27 mouse cellular contexts compared by ENCODE assay signal in genomic region chr3:8017489-8017888, GRCm38 (mm10).
DNase-seq lines count a peak whose midpoint lies in the region; ATAC-seq and TF ChIP-seq lines count a peak whose summit lies in the region.
"Had no signal": no experiment of that assay in that cellular context is flagged by ENCODE, and none has a peak within 500 bp of the region (broad histone marks: within the 10 kb centered on the region; RNA-seq: fewer than 3 reads in every experiment).

No protein-coding gene starts in this region.

- no peaks in the 10 kb centered on the region for H3K27me3 ChIP-seq in hindbrain, embryonic 11.5 days (ENCODE audit: control insufficient read depth, insufficient read depth, low read length)
- no peaks in the 10 kb centered on the region for H3K27me3 ChIP-seq in hindbrain, embryonic 14.5 days (ENCODE audit: control insufficient read depth, insufficient read depth, low read length)
- no peaks in the 10 kb centered on the region for H3K27me3 ChIP-seq in midbrain, embryonic 11.5 days (ENCODE audit: control insufficient read depth, insufficient read depth, low read length)
- no peaks in the 10 kb centered on the region for H3K27me3 ChIP-seq in midbrain, postnatal 0 days (ENCODE audit: insufficient read depth, low read length)
- no peaks in the 10 kb centered on the region for H3K27me3 ChIP-seq in hindbrain, embryonic 13.5 days
- H3K27me3 ChIP-seq in midbrain, embryonic 15.5 days (replicated peaks), result no peaks in the 10 kb centered on the region
- H3K27me3 ChIP-seq: CH12.LX; embryonic facial prominence, embryonic 13.5 days; forebrain, embryonic 12.5 days; forebrain, embryonic 15.5 days; heart, embryonic 13.5 days; Patski had no signal

- TF ChIP-seq CTCF in midbrain, postnatal 0 days (IDR thresholded peaks at IDR 0.05), result no peak
- TF ChIP-seq CTCF in layer of hippocampus, adult 2 months (conservative IDR thresholded peaks at IDR 0.05), result no peak

- H3K4me3 ChIP-seq in hindbrain, embryonic 11.5 days (ENCODE audit: low read depth, low read length), result no peak overlapping the region
- H3K4me3 ChIP-seq in hindbrain, embryonic 14.5 days (replicated peaks; ENCODE audit: low read length), result no peak overlapping the region
- no peak overlapping the region for H3K4me3 ChIP-seq in midbrain, embryonic 11.5 days (ENCODE audit: low read depth, low read length)
- no peak overlapping the region for H3K4me3 ChIP-seq in midbrain, postnatal 0 days (ENCODE audit: low read depth, low read length)
- H3K4me3 ChIP-seq in hindbrain, embryonic 13.5 days, result no peak overlapping the region
- no peak overlapping the region for H3K4me3 ChIP-seq in midbrain, embryonic 15.5 days
- H3K4me3 ChIP-seq in layer of hippocampus, adult 2 months, result no peak overlapping the region
- H3K4me3 ChIP-seq: embryonic facial prominence, embryonic 10.5 days; embryonic facial prominence, embryonic 13.5 days; erythroblast, embryonic 14.5 days; forebrain, embryonic 12.5 days; forebrain, embryonic 15.5 days; heart, embryonic 10.5 days; heart, embryonic 13.5 days had no signal

- no peaks in the 10 kb centered on the region for H3K36me3 ChIP-seq in hindbrain, embryonic 11.5 days (ENCODE audit: control insufficient read depth, insufficient read depth, low read length)
- no peaks in the 10 kb centered on the region for H3K36me3 ChIP-seq in hindbrain, embryonic 14.5 days (replicated peaks; ENCODE audit: control insufficient read depth, insufficient read depth)
- H3K36me3 ChIP-seq in midbrain, embryonic 11.5 days (ENCODE audit: control insufficient read depth, insufficient read depth, low read length), result no peaks in the 10 kb centered on the region
- no peaks in the 10 kb centered on the region for H3K36me3 ChIP-seq in midbrain, postnatal 0 days (ENCODE audit: insufficient read depth, low read length)
- no peaks in the 10 kb centered on the region for H3K36me3 ChIP-seq in hindbrain, embryonic 13.5 days
- H3K36me3 ChIP-seq in midbrain, embryonic 15.5 days (replicated peaks), result no peaks in the 10 kb centered on the region
- H3K36me3 ChIP-seq: embryonic facial prominence, embryonic 10.5 days; forebrain, embryonic 12.5 days; forebrain, embryonic 15.5 days; heart, embryonic 10.5 days; heart, embryonic 13.5 days had no signal

- 81% methylated on average over 3 of the region's 3 CpGs for WGBS in hindbrain, embryonic 11.5 days
- 82% methylated on average over 3 of the region's 3 CpGs for WGBS in hindbrain, embryonic 14.5 days
- 81% methylated on average over 3 of the region's 3 CpGs for WGBS in midbrain, embryonic 11.5 days
- 80% methylated on average over 3 of the region's 3 CpGs for WGBS in midbrain, postnatal 0 days
- WGBS in hindbrain, embryonic 13.5 days, result 82% methylated on average over 3 of the region's 3 CpGs
- 78% methylated on average over 3 of the region's 3 CpGs for WGBS in midbrain, embryonic 15.5 days

- no peak for DNase-seq in hindbrain, embryonic 11.5 days (ENCODE audit: low spot score)
- no peak for DNase-seq in hindbrain, embryonic 14.5 days (ENCODE audit: low spot score)
- DNase-seq in midbrain, embryonic 11.5 days (ENCODE audit: low spot score, missing footprints), result no peak
- DNase-seq in midbrain, postnatal 0 days (ENCODE audit: low spot score), result no peak
- DNase-seq in layer of hippocampus, adult 2 months (ENCODE audit: low spot score in 2 of 2), result no peak
- no peak for DNase-seq in liver
- DNase-seq: adrenal gland, postnatal 10 days; adrenal gland, postnatal 36 days; B cell, adult 2 months; cerebellum, adult 11 months; cerebellum, adult 2 months; cerebellum, postnatal 36 days; gastrocnemius, postnatal 25 days; heart, adult 18-20 months; heart, postnatal 14 days; heart, postnatal 4 days had no signal

- H3K9ac ChIP-seq in hindbrain, embryonic 11.5 days (ENCODE audit: low read depth, low read length), result no peak overlapping the region
- H3K9ac ChIP-seq in hindbrain, embryonic 14.5 days, result no peak overlapping the region
- no peak overlapping the region for H3K9ac ChIP-seq in midbrain, embryonic 11.5 days (ENCODE audit: low read length)
- no peak overlapping the region for H3K9ac ChIP-seq in midbrain, postnatal 0 days (replicated peaks; ENCODE audit: low read length, poor library complexity, severe bottlenecking)
- H3K9ac ChIP-seq in hindbrain, embryonic 13.5 days, result no peak overlapping the region
- no peak overlapping the region for H3K9ac ChIP-seq in midbrain, embryonic 15.5 days
- H3K9ac ChIP-seq: embryonic facial prominence, embryonic 13.5 days; forebrain, embryonic 12.5 days; forebrain, embryonic 15.5 days; heart, embryonic 13.5 days had no signal

- no peaks in the 10 kb centered on the region for H3K4me1 ChIP-seq in hindbrain, embryonic 11.5 days (replicated peaks; ENCODE audit: control insufficient read depth, insufficient read depth, low read length)
- H3K4me1 ChIP-seq in hindbrain, embryonic 14.5 days (replicated peaks; ENCODE audit: control insufficient read depth, insufficient read depth, low read length), result 0 out of 2 replicates have a peak, but pooled peaks cover 5% of the 10 kb centered on the region
- H3K4me1 ChIP-seq in midbrain, embryonic 11.5 days (ENCODE audit: control insufficient read depth, insufficient read depth, low read length), result no peaks in the 10 kb centered on the region
- peaks cover 2% of the 10 kb centered on the region; the same call in 1 of the 2 replicates for H3K4me1 ChIP-seq in midbrain, postnatal 0 days (ENCODE audit: insufficient read depth, low read length)
- peaks cover 7% of the 10 kb centered on the region for H3K4me1 ChIP-seq in hindbrain, embryonic 13.5 days (replicated peaks)
- H3K4me1 ChIP-seq in midbrain, embryonic 15.5 days, result peaks cover 7% of the 10 kb centered on the region; the same call in 1 of the 2 replicates
- H3K4me1 ChIP-seq: embryonic facial prominence, embryonic 10.5 days; embryonic facial prominence, embryonic 13.5 days; forebrain, embryonic 15.5 days; heart, embryonic 10.5 days; heart, embryonic 13.5 days had no signal

- H3K9me3 ChIP-seq in hindbrain, embryonic 11.5 days (ENCODE audit: control insufficient read depth, low read length), result no peaks in the 10 kb centered on the region
- no peaks in the 10 kb centered on the region for H3K9me3 ChIP-seq in hindbrain, embryonic 14.5 days (ENCODE audit: control insufficient read depth, low read length)
- H3K9me3 ChIP-seq in midbrain, embryonic 11.5 days (ENCODE audit: control insufficient read depth, low read length), result no peaks in the 10 kb centered on the region
- H3K9me3 ChIP-seq in midbrain, postnatal 0 days (ENCODE audit: low read length), result 0 out of 2 replicates have a peak, but pooled peaks cover 3% of the 10 kb centered on the region
- no peaks in the 10 kb centered on the region for H3K9me3 ChIP-seq in hindbrain, embryonic 13.5 days
- no peaks in the 10 kb centered on the region for H3K9me3 ChIP-seq in midbrain, embryonic 15.5 days
- H3K9me3 ChIP-seq: forebrain, embryonic 15.5 days; heart, embryonic 13.5 days had no signal

- H3K27ac ChIP-seq in hindbrain, embryonic 11.5 days (ENCODE audit: low read depth, low read length), result peak overlapping the region; percentile 24; the same call in 1 of the 2 replicates
- H3K27ac ChIP-seq in hindbrain, embryonic 14.5 days, result no peak overlapping the region
- H3K27ac ChIP-seq in midbrain, embryonic 11.5 days (ENCODE audit: low read depth, low read length), result peak overlapping the region; percentile 36; the same call in 1 of the 2 replicates
- H3K27ac ChIP-seq in midbrain, postnatal 0 days (ENCODE audit: low read depth, low read length), result no peak overlapping the region; the same call in 1 of the 2 replicates
- 0 out of 2 replicates have a peak overlapping the region, but pooled peaks have one; percentile 30 for H3K27ac ChIP-seq in hindbrain, embryonic 13.5 days
- H3K27ac ChIP-seq in midbrain, embryonic 15.5 days, result peak overlapping the region; percentile 54
- no peak overlapping the region for H3K27ac ChIP-seq in layer of hippocampus, adult 2 months
- H3K27ac ChIP-seq: embryonic facial prominence, embryonic 10.5 days; embryonic facial prominence, embryonic 13.5 days; forebrain, embryonic 12.5 days; forebrain, embryonic 15.5 days; heart, embryonic 10.5 days; heart, embryonic 13.5 days had no signal

- ATAC-seq in hindbrain, embryonic 11.5 days (ENCODE audit: low FRiP score), result peak; percentile 55; the same call in 1 of the 2 replicates
- ATAC-seq in hindbrain, embryonic 14.5 days (ENCODE audit: low FRiP score), result no peak
- 0 out of 2 replicates have a peak, but pooled peaks have one; percentile 23 for ATAC-seq in midbrain, embryonic 11.5 days (ENCODE audit: low FRiP score)
- ATAC-seq in midbrain, postnatal 0 days (ENCODE audit: low FRiP score), result no peak
- no peak for ATAC-seq in hindbrain, embryonic 13.5 days (ENCODE audit: low FRiP score)
- 0 out of 2 replicates have a peak, but pooled peaks have one; percentile 62 for ATAC-seq in midbrain, embryonic 15.5 days (replicated peaks)
- ATAC-seq: Patski had no signal

- H3K4me2 ChIP-seq in hindbrain, embryonic 11.5 days (replicated peaks; ENCODE audit: low read depth, low read length), result no peak overlapping the region
- no peak overlapping the region for H3K4me2 ChIP-seq in hindbrain, embryonic 14.5 days (replicated peaks)
- H3K4me2 ChIP-seq in midbrain, embryonic 11.5 days, result no peak overlapping the region
- H3K4me2 ChIP-seq in midbrain, postnatal 0 days (ENCODE audit: low read depth, low read length, poor library complexity, severe bottlenecking), result no peak overlapping the region
- no peak overlapping the region for H3K4me2 ChIP-seq in hindbrain, embryonic 13.5 days
- no peak overlapping the region for H3K4me2 ChIP-seq in midbrain, embryonic 15.5 days
- H3K4me2 ChIP-seq: embryonic facial prominence, embryonic 13.5 days; forebrain, embryonic 12.5 days; forebrain, embryonic 15.5 days; heart, embryonic 13.5 days had no signal

Comparison
In these comparisons a context has a peak if more than half of its experiments do, and no peak if none do; other contexts are left out.
1. ATAC-seq: peak in hindbrain, embryonic 11.5 days (single experiment), midbrain, embryonic 11.5 days (single experiment) and midbrain, embryonic 15.5 days (single experiment); none in hindbrain, embryonic 14.5 days (single experiment), midbrain, postnatal 0 days (single experiment) and hindbrain, embryonic 13.5 days (single experiment).
2. H3K27ac ChIP-seq: peak in hindbrain, embryonic 11.5 days (single experiment), midbrain, embryonic 11.5 days (single experiment), hindbrain, embryonic 13.5 days (single experiment) and midbrain, embryonic 15.5 days (single experiment); none in hindbrain, embryonic 14.5 days (single experiment), midbrain, postnatal 0 days (single experiment) and layer of hippocampus, adult 2 months (single experiment).